30 mouse cellular contexts compared by ENCODE assay signal in the genomic region with DNA sequence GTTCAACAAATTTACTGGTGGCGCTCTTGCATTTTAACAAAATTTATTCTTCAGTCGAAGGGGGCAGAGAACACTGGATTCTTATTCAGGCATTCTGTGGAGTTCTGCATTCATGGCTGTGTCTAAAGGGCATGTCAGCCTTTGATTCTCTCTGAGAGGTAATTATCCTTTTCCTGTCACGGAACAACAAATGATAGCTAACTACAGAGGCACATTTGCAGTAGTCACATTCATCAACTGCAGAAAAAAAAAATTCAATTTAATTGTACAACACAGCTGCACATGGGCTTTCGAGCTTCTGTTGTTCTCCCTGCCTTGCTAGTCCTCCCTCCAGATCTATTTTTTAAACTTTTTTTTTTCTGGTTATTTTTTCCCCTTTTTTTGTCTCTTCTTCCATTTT. TPM values are rescaled to one million over a fixed set of nuclear protein-coding genes. Genes with fewer than 3 reads are reported as not detected.
A peak's percentile ranks its signal among the peaks of the same experiment; 100 is the strongest.
DNase-seq lines count a peak whose midpoint lies in the region; ATAC-seq lines count a peak whose summit lies in the region.
"Had no signal": no experiment of that assay in that cellular context is flagged by ENCODE, and none has a peak within 500 bp of the region (broad histone marks: within the 10 kb centered on the region; RNA-seq: fewer than 3 reads in every experiment).

No protein-coding gene starts in this region.

- H3K4me3 ChIP-seq in midbrain, embryonic 14.5 days (replicated peaks; ENCODE audit: low read depth, low read length) = no peak overlapping the region
- H3K4me3 ChIP-seq in midbrain, embryonic 11.5 days (ENCODE audit: low read depth, low read length) = no peak overlapping the region
- peak overlapping the region; percentile 14; the same call in 1 of the 2 replicates for H3K4me3 ChIP-seq in forebrain, embryonic 10.5 days
- H3K4me3 ChIP-seq in forebrain, embryonic 16.5 days (replicated peaks; ENCODE audit: low read length) = no peak overlapping the region
- no peak overlapping the region for H3K4me3 ChIP-seq in heart, embryonic 11.5 days (ENCODE audit: low read depth, low read length)
- H3K4me3 ChIP-seq in hindbrain, embryonic 13.5 days = no peak overlapping the region
- H3K4me3 ChIP-seq: heart, embryonic 13.5 days; layer of hippocampus, adult 2 months; limb, embryonic 13.5 days; liver, embryonic 12.5 days; megakaryocyte, embryonic 14.5 days; midbrain, embryonic 15.5 days; neural tube, embryonic 12.5 days had no signal

- H3K4me1 ChIP-seq in midbrain, embryonic 14.5 days (ENCODE audit: control insufficient read depth, insufficient read depth, low read length) = no peaks in the 10 kb centered on the region
- H3K4me1 ChIP-seq in midbrain, embryonic 11.5 days (ENCODE audit: control insufficient read depth, insufficient read depth, low read length) = peaks cover 17% of the 10 kb centered on the region; the same call in 1 of the 2 replicates
- H3K4me1 ChIP-seq in forebrain, embryonic 10.5 days = peaks cover 49% of the 10 kb centered on the region
- H3K4me1 ChIP-seq in forebrain, embryonic 16.5 days (replicated peaks; ENCODE audit: control insufficient read depth, insufficient read depth, low read length) = peaks cover 18% of the 10 kb centered on the region; the same call in 1 of the 2 replicates
- H3K4me1 ChIP-seq in heart, embryonic 11.5 days (ENCODE audit: control insufficient read depth, insufficient read depth, low read length) = no peaks in the 10 kb centered on the region
- H3K4me1 ChIP-seq in hindbrain, embryonic 13.5 days (replicated peaks) = 0 out of 2 replicates have a peak, but pooled peaks cover 6% of the 10 kb centered on the region
- H3K4me1 ChIP-seq: heart, embryonic 13.5 days; limb, embryonic 13.5 days; liver, embryonic 12.5 days; megakaryocyte, embryonic 14.5 days; midbrain, embryonic 15.5 days had no signal

- no peak overlapping the region for H3K9ac ChIP-seq in midbrain, embryonic 14.5 days (replicated peaks; ENCODE audit: low read length)
- H3K9ac ChIP-seq in midbrain, embryonic 11.5 days (ENCODE audit: low read length) = no peak overlapping the region
- H3K9ac ChIP-seq in forebrain, embryonic 16.5 days (replicated peaks; ENCODE audit: low read depth, low read length) = no peak overlapping the region
- no peak overlapping the region for H3K9ac ChIP-seq in heart, embryonic 11.5 days (ENCODE audit: low read depth, low read length)
- H3K9ac ChIP-seq in hindbrain, embryonic 13.5 days = no peak overlapping the region
- H3K9ac ChIP-seq: heart, embryonic 13.5 days; limb, embryonic 13.5 days; liver, embryonic 12.5 days; midbrain, embryonic 15.5 days; neural tube, embryonic 12.5 days had no signal

- H3K27ac ChIP-seq in midbrain, embryonic 14.5 days (replicated peaks; ENCODE audit: low read depth, low read length) = no peak overlapping the region
- H3K27ac ChIP-seq in midbrain, embryonic 11.5 days (ENCODE audit: low read depth, low read length) = no peak overlapping the region
- peak overlapping the region; percentile 45 for H3K27ac ChIP-seq in forebrain, embryonic 10.5 days
- H3K27ac ChIP-seq in forebrain, embryonic 16.5 days (ENCODE audit: low read length) = peak overlapping the region; percentile 63
- H3K27ac ChIP-seq in heart, embryonic 11.5 days (ENCODE audit: low read depth, low read length) = no peak overlapping the region
- no peak overlapping the region for H3K27ac ChIP-seq in hindbrain, embryonic 13.5 days
- H3K27ac ChIP-seq: heart, embryonic 13.5 days; layer of hippocampus, adult 2 months; limb, embryonic 13.5 days; liver, embryonic 12.5 days; midbrain, embryonic 15.5 days; neural tube, embryonic 12.5 days had no signal

- 20% methylated on average over 4 of the region's 4 CpGs for WGBS in midbrain, embryonic 14.5 days
- WGBS in midbrain, embryonic 11.5 days = 33% methylated on average over 4 of the region's 4 CpGs
- WGBS in forebrain, embryonic 10.5 days = 23% methylated on average over 4 of the region's 4 CpGs
- WGBS in forebrain, embryonic 16.5 days = 15% methylated on average over 4 of the region's 4 CpGs
- 72% methylated on average over 4 of the region's 4 CpGs for whole genome bisulfite sequencing in heart, embryonic 11.5 days (ENCODE audit: insufficient replicate concordance)
- 17% methylated on average over 4 of the region's 4 CpGs for WGBS in hindbrain, embryonic 13.5 days

- H3K36me3 ChIP-seq in midbrain, embryonic 14.5 days (ENCODE audit: control insufficient read depth, insufficient read depth, low read length) = no peaks in the 10 kb centered on the region
- H3K36me3 ChIP-seq in midbrain, embryonic 11.5 days (ENCODE audit: control insufficient read depth, insufficient read depth, low read length) = no peaks in the 10 kb centered on the region
- no peaks in the 10 kb centered on the region for H3K36me3 ChIP-seq in forebrain, embryonic 10.5 days (replicated peaks)
- no peaks in the 10 kb centered on the region for H3K36me3 ChIP-seq in forebrain, embryonic 16.5 days (ENCODE audit: control insufficient read depth, insufficient read depth)
- H3K36me3 ChIP-seq in heart, embryonic 11.5 days (ENCODE audit: control insufficient read depth, insufficient read depth, low read length) = no peaks in the 10 kb centered on the region
- H3K36me3 ChIP-seq in hindbrain, embryonic 13.5 days = no peaks in the 10 kb centered on the region
- H3K36me3 ChIP-seq: heart, embryonic 13.5 days; limb, embryonic 13.5 days; midbrain, embryonic 15.5 days; neural tube, embryonic 12.5 days had no signal

- H3K4me2 ChIP-seq in midbrain, embryonic 14.5 days (ENCODE audit: low read length) = no peak overlapping the region
- no peak overlapping the region for H3K4me2 ChIP-seq in midbrain, embryonic 11.5 days
- H3K4me2 ChIP-seq in forebrain, embryonic 16.5 days (ENCODE audit: low read length) = no peak overlapping the region
- H3K4me2 ChIP-seq in heart, embryonic 11.5 days = no peak overlapping the region
- H3K4me2 ChIP-seq in hindbrain, embryonic 13.5 days = no peak overlapping the region
- H3K4me2 ChIP-seq: heart, embryonic 13.5 days; limb, embryonic 13.5 days; liver, embryonic 12.5 days; midbrain, embryonic 15.5 days; neural tube, embryonic 12.5 days had no signal

- H3K27me3 ChIP-seq in midbrain, embryonic 14.5 days (ENCODE audit: control insufficient read depth, insufficient read depth, low read length) = peaks cover 61% of the 10 kb centered on the region
- H3K27me3 ChIP-seq in midbrain, embryonic 11.5 days (ENCODE audit: control insufficient read depth, insufficient read depth, low read length) = peaks cover 30% of the 10 kb centered on the region
- peaks cover 62% of the 10 kb centered on the region for H3K27me3 ChIP-seq in forebrain, embryonic 10.5 days (ENCODE audit: poor library complexity, severe bottlenecking)
- no peaks in the 10 kb centered on the region for H3K27me3 ChIP-seq in forebrain, embryonic 16.5 days (replicated peaks; ENCODE audit: control insufficient read depth, insufficient read depth, low read length)
- H3K27me3 ChIP-seq in heart, embryonic 11.5 days (ENCODE audit: control insufficient read depth, insufficient read depth, low read length) = 0 out of 2 replicates have a peak, but pooled peaks cover 3% of the 10 kb centered on the region
- peaks cover 61% of the 10 kb centered on the region for H3K27me3 ChIP-seq in hindbrain, embryonic 13.5 days

- H3K9me3 ChIP-seq in midbrain, embryonic 14.5 days (ENCODE audit: control insufficient read depth, low read length) = no peaks in the 10 kb centered on the region
- H3K9me3 ChIP-seq in midbrain, embryonic 11.5 days (ENCODE audit: control insufficient read depth, low read length) = no peaks in the 10 kb centered on the region
- no peaks in the 10 kb centered on the region for H3K9me3 ChIP-seq in forebrain, embryonic 10.5 days
- H3K9me3 ChIP-seq in forebrain, embryonic 16.5 days (ENCODE audit: control insufficient read depth, low read length) = no peaks in the 10 kb centered on the region
- no peaks in the 10 kb centered on the region for H3K9me3 ChIP-seq in heart, embryonic 11.5 days (replicated peaks; ENCODE audit: control insufficient read depth, low read length)
- no peaks in the 10 kb centered on the region for H3K9me3 ChIP-seq in hindbrain, embryonic 13.5 days
- H3K9me3 ChIP-seq: heart, embryonic 13.5 days; limb, embryonic 13.5 days; liver, embryonic 12.5 days; megakaryocyte, embryonic 14.5 days; midbrain, embryonic 15.5 days; neural tube, embryonic 12.5 days had no signal

- peak; percentile 25 for DNase-seq in midbrain, embryonic 14.5 days
- no peak for DNase-seq in midbrain, embryonic 11.5 days (ENCODE audit: low spot score, missing footprints)
- DNase-seq in forebrain, embryonic 10.5 days (ENCODE audit: extremely low spot score, low spot score) = no peak
- no peak for DNase-seq in c-Kit-positive CD71-positive TER-119-positive erythroid progenitor cells, embryonic 14.5 days (ENCODE audit: low spot score)
- DNase-seq: adrenal gland, postnatal 14 days; cerebellum, adult 11 months; cerebellum, adult 9-11 months; gastrocnemius, postnatal 14 days; heart, adult 18-20 months; heart, postnatal 14 days; kidney, adult 9 months; kidney, postnatal 25 days; layer of hippocampus, postnatal 36 days; lung, adult 18-20 months; lung, postnatal 36 days; retina, postnatal 1 day; right cerebral cortex, postnatal 25 days; spleen, adult 18-20 months; thymus, postnatal 14 days had no signal

- ATAC-seq in midbrain, embryonic 14.5 days (ENCODE audit: low FRiP score, low TSS enrichment) = no peak
- ATAC-seq in midbrain, embryonic 11.5 days (ENCODE audit: low FRiP score) = no peak
- peak; percentile 83 for ATAC-seq in forebrain, embryonic 16.5 days
- no peak for ATAC-seq in heart, embryonic 11.5 days (replicated peaks; ENCODE audit: insufficient number of reproducible peaks, low FRiP score, low TSS enrichment)
- no peak for ATAC-seq in hindbrain, embryonic 13.5 days (ENCODE audit: low FRiP score)
- ATAC-seq: intestine, embryonic 16.5 days; liver, embryonic 12.5 days; midbrain, embryonic 15.5 days had no signal

RNA-seq across cellular contexts. Expression of a gene that starts 10.9 kb away (rescaled TPM):
- 0.61 and 0.72 TPM in 2 replicates for polyA plus RNA-seq in midbrain, embryonic 14.5 days (2014; fragmentation: Nextera tagmentation; extraction: Ambion mirVana)
- 13.6 and 17.3 TPM in 2 replicates for polyA plus RNA-seq in midbrain, embryonic 11.5 days (2014; fragmentation: Nextera tagmentation; extraction: Ambion mirVana)
- 32.5 and 32.9 TPM in 2 replicates for polyA plus RNA-seq in forebrain, embryonic 10.5 days (2016; fragmentation: Nextera tagmentation; extraction: Ambion mirVana)
- polyA plus RNA-seq in forebrain, embryonic 16.5 days (2015; fragmentation: Nextera tagmentation; extraction: Ambion mirVana) = 232 and 239 TPM in 2 replicates
- polyA plus RNA-seq in heart, embryonic 11.5 days (2014; fragmentation: Nextera tagmentation; extraction: Ambion mirVana) = 1.0 and 2.1 TPM in 2 replicates
- polyA plus RNA-seq in hindbrain, embryonic 13.5 days (2015; fragmentation: Nextera tagmentation; extraction: Ambion mirVana) = 0.96 and 1.4 TPM in 2 replicates

RNA-seq across cellular contexts. Expression of a gene that starts 29.6 kb away (rescaled TPM):
- polyA plus RNA-seq in midbrain, embryonic 14.5 days (2014; fragmentation: Nextera tagmentation; extraction: Ambion mirVana) = 0.41 and 0.67 TPM in 2 replicates
- 4.7 and 5.8 TPM in 2 replicates for polyA plus RNA-seq in midbrain, embryonic 11.5 days (2014; fragmentation: Nextera tagmentation; extraction: Ambion mirVana)
- polyA plus RNA-seq in forebrain, embryonic 10.5 days (2016; fragmentation: Nextera tagmentation; extraction: Ambion mirVana) = 15.5 and 17.8 TPM in 2 replicates
- polyA plus RNA-seq in forebrain, embryonic 16.5 days (2015; fragmentation: Nextera tagmentation; extraction: Ambion mirVana) = 45.2 and 49.8 TPM in 2 replicates
- 0.65 and 1.3 TPM in 2 replicates for polyA plus RNA-seq in heart, embryonic 11.5 days (2014; fragmentation: Nextera tagmentation; extraction: Ambion mirVana)
- polyA plus RNA-seq in hindbrain, embryonic 13.5 days (2015; fragmentation: Nextera tagmentation; extraction: Ambion mirVana) = 0.51 and 0.76 TPM in 2 replicates

Comparison
In these comparisons a context has a peak if more than half of its experiments do, and no peak if none do; other contexts are left out.
1. H3K27ac ChIP-seq: peak in forebrain, embryonic 10.5 days (single experiment) and forebrain, embryonic 16.5 days (single experiment); none in midbrain, embryonic 14.5 days (single experiment), midbrain, embryonic 11.5 days (single experiment), heart, embryonic 11.5 days (single experiment) and hindbrain, embryonic 13.5 days (single experiment).